Mouse (Mus musculus): ENCODE results near the gene Kctd6.

Kctd6 gene

DNA sequence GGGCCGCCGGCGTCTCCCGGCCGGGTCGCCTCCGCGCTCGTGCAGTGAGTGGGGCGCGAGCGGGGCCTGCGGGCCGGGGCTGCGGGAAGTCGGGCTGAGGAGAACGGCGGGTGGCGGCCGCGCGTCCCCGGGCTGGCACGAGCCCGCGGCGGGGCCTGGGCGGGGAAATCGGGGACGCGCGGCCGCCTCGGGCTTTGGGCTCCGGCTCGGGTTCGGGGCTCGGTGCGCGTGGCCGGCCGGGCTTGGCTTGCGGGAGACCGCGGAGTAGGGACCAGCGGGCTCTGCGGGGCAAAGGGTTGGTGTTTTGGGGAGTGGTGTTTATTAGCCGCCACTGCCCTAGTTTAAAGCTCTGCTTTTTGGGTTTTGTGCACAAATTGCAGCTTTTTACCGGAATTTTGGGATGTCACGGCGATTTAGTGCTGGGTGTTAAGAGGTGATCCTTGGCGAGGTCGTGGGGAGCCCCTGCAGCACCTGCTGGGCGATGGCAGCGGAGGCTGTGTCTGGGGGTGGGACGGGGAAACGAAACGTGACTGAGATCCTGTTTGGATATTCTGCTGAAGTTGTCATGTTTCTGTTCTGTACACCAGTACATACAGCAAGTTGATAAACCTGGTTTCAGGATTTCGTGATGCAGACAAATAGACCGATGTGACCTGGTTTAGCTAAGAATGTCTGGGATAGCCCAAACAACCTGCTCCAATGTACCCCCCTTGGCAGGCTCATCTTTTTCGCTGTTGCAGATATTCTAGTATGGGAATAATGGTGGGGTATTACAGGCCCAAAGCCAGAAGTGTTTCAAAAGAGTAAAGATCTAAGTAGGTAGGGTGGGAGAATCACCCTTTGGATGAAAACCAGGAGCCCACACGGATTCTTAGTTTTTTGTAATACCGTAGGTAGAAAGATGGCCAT lies 613 bp downstream of the Kctd6 start:
- no peak for DNase-seq (ENCODE audit: extremely low spot score, low read depth, low spot score)

DNA sequence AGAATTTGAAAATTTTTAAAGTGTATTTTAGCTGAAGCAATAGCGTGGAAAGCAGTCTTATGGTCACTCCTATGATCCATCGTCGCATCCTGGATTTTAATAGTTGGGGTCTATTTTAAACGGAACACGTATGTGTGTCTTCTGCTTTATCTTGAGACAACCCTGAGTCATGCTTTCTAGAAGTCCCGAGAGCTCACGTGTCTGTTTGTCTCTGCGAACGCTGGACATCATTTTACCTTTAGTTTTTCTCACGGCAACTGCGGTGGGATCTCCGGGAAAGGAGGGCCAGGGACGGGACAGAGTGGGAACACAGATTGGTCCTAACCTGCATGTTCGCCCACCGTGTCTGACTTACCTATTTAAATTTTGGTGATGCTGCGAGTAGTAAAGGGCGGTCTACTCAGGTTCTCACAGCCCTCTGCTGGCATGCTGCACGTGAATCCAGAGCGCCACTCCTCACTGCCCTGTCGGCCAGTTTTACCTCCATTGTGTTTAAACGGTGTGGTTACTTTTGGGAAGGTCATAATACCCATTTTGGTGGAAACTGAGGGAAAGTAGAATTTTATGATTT lies 1.4 kb downstream of the Kctd6 start:
- no peak for DNase-seq (ENCODE audit: extremely low spot score, low read depth, low spot score)

DNA sequence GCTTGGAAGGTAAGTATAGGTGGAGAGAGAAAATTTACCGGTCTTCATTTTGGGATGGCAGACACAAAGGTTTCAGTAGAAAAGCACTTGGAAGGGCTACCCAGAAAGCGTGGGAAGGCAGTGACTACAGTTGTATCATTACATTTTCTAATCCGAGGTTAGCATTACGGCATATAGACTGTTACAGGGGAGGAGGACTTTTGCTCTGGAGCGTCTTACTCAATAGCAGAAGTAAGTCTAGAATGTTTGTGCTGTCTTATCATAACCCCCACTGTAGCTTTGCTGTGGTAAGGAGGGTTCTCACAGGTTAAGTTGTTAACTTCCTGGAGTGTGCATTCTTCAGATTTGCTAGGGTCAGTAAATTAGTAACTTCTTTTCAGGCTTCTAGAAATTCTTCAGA lies 2.2 kb downstream of the Kctd6 start:
- DNase-seq (ENCODE audit: extremely low spot score, low read depth, low spot score) = no peak

DNA sequence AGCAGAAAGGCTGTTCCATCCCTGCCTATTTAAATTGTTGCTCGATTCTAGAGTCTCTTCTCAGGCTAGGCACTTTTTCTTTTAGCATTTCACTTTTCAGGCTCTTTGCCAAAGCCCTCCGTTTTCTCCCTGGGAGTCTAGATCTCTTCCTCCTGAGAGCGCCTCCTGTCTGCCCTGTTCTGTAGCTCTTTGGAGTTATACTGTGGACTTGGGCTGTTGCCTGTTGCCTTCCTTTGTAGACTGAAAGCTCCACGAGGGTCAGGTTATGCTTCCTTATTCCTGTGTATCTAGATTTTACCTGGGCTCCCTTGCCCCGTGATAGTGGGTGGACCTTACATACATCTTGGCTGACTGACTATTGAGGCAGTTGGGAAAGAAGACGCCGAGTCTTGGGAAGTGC lies 4.3 kb downstream of the Kctd6 start:
- DNase-seq (ENCODE audit: extremely low spot score, low read depth, low spot score) = no peak

DNA sequence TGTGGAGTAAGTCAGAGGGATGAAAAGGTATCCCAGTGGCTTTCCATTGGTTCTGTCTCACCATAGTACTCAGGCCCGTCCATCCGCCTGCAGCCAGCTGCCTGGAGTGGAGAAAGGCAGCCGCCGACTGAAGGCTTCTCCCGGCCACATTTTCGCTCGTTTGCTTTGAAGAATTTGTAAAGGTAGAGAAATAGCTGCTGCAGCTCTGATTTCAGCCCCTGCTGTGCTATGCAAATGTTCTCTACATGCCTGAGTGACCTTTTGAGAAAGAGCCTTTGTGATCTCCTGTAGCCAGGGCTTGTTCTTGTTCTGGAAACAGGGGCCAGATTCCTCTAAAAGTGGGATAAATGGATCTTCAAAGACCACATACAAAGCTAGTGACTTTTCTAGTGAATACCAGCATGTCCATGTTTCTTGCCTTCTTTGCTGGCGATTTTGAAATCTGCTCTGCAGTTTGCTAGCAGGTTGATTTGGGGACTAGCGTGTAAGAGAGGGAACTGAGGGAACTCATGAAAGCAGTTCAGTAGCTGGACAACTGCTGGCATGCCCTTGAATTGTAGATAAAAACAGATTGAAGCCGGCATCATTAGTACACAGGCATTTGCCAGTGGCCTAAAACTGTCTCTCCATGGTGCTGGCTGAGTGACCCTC lies 4.9 kb downstream of the Kctd6 start:
- no peak for DNase-seq (ENCODE audit: extremely low spot score, low read depth, low spot score)

DNA sequence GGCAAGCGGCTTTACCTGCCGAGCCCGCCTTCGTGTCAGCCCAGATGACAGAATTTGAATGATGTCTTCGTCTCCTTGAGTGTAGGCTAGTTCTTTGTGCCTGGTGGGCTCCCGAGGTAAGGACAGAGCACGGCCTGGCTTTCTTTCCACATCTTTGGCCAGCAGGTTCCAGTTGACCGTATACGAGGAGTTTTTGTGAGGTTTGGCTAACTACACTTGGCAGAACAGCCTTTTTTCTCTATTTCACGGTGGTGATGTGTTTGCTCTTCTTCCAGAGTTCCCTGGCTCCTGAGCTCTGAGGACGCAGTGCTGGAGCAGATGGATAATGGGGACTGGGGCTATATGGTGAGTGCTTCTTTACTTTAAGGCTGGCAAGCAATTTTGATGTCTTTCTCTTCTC lies 5.9 kb downstream of the Kctd6 start:
- DNase-seq (ENCODE audit: extremely low spot score, low read depth, low spot score) = no peak

DNA sequence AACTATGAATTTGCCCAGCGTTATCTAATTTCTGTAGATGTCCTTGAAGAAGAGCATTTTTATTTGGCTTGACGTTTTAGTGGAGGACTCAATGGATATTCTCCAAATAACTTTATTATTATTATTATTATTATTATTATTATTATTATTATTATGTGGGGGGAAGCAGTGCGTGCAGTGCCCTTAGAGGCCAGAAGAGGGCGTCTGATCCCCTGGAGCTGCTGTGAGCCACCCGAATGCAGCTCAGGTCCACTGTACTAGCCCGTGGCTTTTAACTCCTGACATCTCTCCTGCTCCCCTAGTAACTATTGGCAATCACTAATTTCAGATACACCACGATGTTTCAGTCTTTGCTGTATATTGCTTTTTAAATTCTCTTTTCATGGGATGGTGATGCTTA lies 6.4 kb downstream of the Kctd6 start:
- DNase-seq (ENCODE audit: extremely low spot score, low read depth, low spot score) = no peak

DNA sequence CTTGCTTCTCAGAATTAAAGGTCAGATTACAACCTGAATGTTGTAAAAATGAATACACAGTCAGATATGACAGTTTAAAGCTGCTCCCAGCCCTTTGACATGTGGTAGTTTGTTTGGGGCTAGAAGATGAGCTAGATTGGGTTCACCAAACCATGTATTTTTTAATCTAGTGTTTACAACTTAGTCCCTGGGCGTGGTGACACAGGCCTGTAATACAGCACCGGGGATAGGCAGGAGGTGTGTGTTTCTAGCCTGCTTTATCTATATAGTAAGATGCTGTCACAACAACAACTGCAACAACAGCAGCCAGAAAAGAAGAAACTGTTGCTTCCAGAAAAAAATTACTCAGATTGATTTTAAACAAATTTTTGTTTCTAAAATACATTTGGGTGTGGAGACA lies 7.0 kb downstream of the Kctd6 start:
- no peak for DNase-seq (ENCODE audit: extremely low spot score, low read depth, low spot score)

DNA sequence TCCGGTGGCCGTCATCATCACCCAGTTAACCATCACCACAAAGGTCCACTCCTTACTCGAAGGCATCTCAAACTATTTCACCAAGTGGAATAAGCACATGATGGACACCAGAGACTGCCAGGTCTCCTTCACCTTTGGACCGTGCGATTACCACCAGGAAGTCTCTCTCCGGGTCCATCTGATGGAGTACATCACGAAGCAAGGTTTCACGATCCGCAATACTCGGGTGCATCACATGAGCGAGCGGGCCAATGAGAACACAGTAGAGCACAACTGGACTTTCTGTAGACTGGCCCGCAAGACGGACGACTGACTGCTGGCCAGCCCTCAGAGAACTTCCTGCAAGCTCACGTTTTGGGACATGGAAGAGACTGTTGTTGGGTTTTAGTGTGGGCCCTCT lies 8.6 kb downstream of the Kctd6 start:
- no peak for DNase-seq (ENCODE audit: extremely low spot score, low read depth, low spot score)

DNA sequence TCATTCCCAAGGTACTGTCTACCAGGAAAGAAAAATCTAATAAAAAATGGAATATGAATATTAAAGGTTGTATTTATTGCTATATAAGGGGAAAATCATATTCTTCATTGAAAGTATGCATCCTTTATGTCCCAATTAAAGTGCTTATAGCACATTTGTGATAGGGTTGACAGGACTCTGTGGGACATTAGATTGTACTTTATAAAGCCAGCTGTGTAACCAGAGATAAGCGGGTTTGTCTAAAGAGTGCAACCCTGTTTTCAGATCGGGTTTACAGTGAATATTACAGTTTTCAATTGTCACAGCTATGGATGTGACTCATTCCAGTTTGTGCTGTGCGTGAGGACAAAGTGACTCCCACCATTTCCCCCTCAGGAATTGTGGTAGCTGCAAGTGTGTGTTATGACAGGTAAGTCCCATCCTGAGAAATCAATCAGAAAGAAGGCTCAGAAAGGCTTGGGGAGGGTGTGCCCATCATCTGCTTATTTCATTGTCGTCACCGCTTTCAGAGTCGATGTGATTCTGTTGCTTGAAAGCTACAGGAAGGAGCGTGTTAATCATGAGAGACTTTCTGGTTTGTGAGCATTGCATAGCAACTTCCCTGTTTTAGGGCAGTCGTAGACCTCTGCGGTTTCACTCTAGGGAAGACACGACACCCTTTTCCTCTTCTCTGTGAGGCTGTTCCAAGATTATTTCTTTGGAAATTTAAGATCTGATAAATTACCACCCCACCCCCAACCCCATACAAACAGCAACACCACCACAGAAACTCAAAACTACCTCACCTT lies 9.8 kb downstream of the Kctd6 start:
- no peak for DNase-seq (ENCODE audit: extremely low spot score, low read depth, low spot score)

DNA sequence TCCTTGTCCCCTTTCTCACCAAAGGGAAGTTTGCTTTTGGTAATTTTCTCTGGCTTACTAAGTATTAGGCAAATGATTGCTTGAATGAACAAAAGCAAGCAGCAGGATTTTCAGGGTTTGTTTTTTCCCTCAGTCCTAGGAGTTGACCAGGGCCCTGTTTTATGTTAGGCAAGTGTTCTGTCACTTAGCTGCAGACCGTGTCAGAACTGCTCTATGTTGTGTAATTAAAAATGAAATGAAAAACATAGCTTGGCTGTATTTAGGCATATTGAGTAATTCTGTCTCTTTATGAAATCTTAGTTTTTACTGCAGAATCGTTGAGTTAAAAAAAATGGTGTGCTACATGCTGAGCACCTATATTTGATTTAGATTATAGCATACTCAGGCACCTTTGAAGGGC lies 10.9 kb downstream of the Kctd6 start:
- DNase-seq (ENCODE audit: extremely low spot score, low read depth, low spot score) = no peak

DNA sequence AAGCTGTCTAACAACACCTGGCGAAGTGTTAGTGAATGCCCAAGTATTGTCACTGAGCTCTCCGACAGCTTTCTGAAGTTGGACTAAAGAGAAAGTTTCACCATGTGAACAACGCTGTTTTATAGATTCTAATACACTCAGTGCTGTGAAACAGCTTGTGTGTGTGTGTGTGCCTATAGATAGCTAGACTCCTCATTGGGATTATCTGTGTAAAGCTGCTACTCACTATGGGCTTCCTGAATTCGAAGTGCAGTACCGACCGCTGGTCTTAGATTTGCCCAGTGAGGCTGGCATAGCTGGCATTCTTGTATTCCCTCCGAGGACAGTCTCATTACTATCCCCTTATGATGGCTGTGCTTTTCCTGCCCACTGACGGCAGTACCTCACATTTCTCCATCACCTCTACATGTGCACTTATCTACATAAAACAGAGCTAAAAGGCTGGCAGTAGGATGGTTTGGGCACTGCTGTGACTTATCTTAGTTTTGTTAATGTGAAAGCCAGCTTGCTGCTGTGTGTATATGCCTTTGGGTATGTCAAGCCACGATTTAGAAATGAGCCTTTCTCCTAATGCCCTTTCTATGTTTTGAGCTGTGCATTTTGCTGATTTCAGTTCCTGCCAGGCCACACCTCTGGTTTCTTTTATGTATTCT lies 15.6 kb downstream of the Kctd6 start:
- DNase-seq (ENCODE audit: extremely low spot score, low read depth, low spot score) = no peak

DNA sequence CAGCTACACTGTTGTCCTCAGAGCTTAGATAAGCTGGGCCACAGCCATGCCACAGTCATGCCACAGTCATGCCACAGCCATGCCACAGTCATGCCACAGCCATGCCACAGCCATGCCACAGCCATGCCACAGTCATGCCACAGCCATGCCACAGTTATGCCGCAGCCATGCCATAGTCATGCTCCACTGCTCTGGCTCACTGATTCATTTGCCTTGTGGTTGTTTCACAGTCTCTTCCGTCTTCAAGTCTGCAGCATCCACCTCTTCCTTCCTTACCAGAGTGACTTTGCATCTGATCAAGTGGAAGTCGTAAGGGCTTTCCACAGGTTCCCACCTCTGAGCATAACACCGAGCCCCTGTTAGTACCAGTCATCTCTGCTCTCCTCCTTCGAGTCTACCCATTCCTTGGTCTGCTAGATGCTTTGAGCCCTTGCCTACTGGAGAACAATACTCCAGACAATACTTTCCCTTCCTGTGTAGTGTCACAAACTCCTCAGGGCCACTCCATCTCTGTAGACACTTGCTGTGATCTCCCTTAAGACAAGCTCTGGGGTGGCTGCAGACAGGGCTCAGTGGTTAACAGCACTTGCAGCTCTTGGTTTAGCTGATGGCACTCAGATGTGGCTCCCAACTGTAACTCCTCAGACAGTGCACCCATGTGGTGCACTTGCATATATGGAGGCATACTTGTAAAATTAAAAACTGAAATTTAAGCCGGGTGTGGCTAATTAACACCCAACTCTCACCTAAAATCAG lies 18.4 kb downstream of the Kctd6 start:
- DNase-seq (ENCODE audit: extremely low spot score, low read depth, low spot score) = no peak

DNA sequence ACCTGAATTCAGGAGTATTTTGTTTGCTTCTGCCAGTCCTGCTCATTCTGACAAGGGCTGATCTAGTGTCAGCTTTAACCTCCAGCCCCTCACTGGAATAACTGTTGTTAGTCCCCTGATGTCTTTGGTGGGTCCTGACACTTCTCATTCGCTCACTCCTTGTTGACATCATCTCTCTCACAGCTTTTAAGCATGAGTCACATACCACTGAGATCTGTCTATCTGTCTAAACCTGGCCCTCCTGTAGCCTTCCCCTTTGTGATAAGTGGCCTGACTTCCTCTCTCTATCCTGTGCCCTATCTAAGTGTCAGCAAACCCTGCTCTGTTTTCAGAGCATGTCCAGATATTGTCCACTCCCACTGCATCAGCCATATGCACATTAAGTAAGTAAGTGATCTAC lies 19.3 kb downstream of the Kctd6 start:
- no peak for DNase-seq (ENCODE audit: extremely low spot score, low read depth, low spot score)

DNA sequence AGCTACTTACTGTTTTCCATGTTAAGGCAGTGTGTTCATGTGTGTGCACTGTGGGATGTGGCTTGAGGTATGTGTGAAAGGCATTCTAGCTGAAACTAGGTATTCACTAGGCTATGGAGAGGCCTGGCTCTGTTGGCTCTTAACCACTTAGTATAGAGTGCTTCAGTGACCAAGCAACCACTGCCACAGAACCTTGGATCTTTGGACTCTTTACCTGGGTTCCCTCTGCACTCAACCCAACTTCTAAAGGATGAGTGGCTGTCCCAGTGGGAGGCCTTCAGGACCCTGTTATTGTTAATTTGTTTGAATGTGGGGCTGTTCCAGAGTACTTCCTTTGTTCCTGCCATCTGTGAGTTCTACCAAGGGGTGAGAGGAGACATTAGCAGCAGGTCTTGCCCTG lies 27.9 kb downstream of the Kctd6 start:
- DNase-seq (ENCODE audit: extremely low spot score, low read depth, low spot score) = no peak

DNA sequence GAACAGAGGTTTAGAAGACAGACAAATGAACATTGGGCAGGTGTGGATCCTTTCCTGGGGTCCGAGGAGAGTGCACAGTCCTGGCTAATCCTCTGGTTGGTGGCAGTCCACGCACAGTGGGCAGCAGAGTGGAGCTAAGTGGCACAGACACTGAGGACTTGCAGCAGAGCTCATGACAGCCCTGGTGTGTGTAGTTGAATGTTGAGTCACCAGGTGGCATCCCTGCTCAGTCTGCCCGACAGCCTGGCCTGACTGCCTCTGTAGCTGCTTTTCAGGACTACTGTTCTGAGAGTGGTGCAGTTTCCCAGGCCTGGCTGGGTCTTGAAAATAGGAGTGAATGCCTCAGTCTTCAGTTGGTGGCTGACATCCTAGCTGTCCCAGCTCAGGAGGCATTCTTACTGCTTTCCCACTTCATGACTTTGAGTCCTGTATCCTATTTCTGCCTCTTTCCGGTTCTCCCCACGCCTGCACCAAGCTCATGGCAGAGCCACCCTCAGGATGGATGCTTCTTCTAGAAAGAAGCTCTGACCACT lies 28.5 kb downstream of the Kctd6 start:
- no peak for DNase-seq (ENCODE audit: extremely low spot score, low read depth, low spot score)

DNA sequence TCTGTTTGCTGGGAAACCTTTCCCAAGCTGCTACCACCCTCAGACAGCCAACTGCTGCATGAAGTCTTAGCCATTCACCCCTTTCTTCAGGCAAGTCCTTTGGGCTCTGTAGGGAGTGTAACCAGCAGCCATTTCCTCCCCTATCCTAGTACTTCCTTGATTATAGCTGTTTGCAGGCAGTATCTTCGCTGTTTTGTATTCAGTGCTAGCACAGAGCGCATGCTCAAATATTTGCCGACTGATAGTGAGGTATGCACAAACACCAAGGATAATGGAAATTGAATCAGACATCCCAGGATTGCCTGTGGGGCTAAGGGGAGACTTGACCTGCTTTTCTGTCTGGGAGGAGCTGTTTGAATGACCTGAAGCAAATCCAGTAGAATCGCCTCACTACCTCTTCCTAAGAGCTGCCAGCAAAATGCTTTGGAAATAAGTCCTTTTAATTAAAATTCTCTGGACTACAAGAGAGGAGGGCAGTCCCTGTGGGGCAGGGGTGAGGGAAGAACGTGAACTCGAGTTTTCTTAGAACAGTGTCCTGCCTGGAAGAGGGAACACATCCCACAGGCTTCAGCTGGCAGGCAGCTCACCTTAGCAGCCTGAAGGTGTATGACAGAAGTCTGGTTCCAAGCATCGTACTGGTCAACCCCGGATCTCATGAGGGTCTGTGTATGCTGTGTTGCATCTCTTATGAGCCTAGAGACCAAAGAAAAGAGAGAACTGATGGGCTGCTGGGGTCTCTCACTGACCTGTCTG lies 29.4 kb downstream of the Kctd6 start:
- DNase-seq (ENCODE audit: extremely low spot score, low read depth, low spot score) = no peak

DNA sequence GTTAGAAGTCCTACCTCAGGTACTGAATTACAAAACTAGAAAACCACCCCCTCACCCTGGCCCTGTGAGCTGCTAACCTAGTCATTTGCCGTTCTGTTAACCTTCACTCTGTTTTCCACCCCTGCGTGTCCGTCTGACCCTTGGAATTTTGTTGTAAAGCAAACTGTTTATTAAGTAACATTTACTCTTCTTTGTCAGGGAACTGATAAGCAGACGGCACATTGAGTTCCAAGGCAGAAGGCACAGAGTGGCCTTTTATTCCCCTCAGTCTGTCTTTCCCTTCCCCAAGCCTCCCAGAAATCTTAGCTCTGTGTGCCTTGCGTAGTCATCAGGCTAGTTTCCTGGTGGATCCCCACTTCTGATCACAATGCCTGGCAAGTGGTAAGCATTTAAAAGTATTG lies 30.3 kb downstream of the Kctd6 start:
- DNase-seq (ENCODE audit: extremely low spot score, low read depth, low spot score) = no peak

DNA sequence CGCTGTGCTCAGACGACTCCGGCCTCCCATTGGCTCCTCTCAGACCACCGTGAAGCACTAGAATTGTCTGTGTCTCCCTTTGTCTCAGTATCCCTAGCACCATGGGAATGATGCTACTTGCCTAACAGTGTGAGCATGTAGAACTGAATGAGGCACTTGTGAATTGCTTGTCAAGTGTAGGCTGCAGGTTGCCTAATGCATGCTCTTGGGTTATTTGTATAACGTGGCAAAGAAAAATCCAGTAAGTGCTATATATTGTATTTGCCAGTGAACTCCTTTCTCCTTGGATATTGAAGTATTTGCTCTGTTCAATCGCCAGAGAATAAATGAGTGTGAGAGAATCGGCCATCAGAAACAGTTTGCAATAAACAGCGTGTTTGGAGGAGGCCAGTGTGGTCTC lies 32.9 kb downstream of the Kctd6 start:
- DNase-seq (ENCODE audit: extremely low spot score, low read depth, low spot score) = no peak
